Mouse (Mus musculus) c-Kit-positive CD71-negative TER-119-negative erythroid progenitor cells, embryonic 14.5 days (primary cell): ENCODE results near the gene Rab20.

Experiments used
- DNase-seq: peaks from one replicate; pipeline ENCODE4 v3.0.0-alpha.2; 2013; ENCODE audit warnings: low read depth

Rab20 gene

DNA sequence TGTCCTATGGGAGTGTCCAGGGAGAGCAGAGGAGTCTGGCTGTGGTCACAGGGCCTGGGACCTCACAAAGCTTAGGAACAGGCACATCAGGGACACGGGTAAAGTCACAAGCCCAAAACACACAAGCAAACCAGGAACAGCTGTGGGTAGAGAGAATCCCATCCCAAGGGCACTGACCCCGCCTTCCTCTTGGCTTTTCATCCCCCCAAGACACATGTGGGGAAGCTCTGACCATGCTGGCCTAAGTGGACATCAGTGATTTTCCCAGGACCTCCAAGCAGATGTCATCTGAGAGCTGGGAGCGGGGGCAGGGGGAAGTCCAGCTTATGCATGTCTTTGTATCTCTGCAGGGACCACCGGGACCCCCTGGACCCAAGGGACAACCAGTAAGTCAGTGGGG, 73.9 kb downstream of the Rab20 start:
- DNase-seq, result no peak

DNA sequence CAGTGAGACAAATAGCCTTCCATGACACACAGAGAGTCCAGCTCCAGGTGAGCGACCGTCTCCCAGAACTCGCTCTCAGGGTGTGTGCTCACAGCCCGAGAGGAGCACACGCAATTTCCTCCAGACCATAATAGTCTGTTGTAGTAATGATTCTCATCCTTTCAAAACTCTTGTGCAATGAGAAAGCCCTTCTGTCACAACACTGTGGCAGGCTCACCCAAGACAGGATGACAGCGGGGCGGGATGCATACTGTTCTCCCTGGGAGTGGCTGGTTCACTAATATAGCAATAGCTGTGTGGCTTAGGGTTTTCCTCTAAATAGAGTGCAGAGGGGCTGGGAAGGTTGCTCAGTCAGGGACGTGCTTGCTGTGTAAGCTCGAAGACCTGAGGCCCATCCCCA, 74.7 kb downstream of the Rab20 start:
- no peak for DNase-seq
